Mouse (Mus musculus) heart, postnatal 0 days (tissue): ENCODE data around the gene Fam107b. TPM values are rescaled to one million over a fixed set of nuclear protein-coding genes. Genes with fewer than 3 reads are reported as not detected.
A peak's percentile ranks its signal among the peaks of the same experiment; 100 is the strongest.

ENCODE experiments used
- ATAC-seq: fragments of 200-750 bp; cut with Nextera tagmentation; 2 replicates; pipeline ENCODE4 v1.8.0; 2017; ENCODE audit warnings: low read depth, moderate number of reproducible peaks, moderate library complexity; ENCODE audit not compliant: insufficient read depth
- DNase-seq: peaks from one replicate; pipeline ENCODE4 v3.0.0-alpha.2; 2016; ENCODE audit warnings: low spot score
- H3K27ac ChIP-seq: fragments of 300-500 bp; sonication (generic); 2 replicates; pipeline ENCODE4 v1.5.1; 2014; ENCODE audit warnings: low read depth, mild to moderate bottlenecking
- H3K27me3 ChIP-seq: fragments of 300-500 bp; sonication (generic); 2 replicates; pipeline ENCODE4 v1.6.1; 2014; ENCODE audit warnings: low read length, mixed read lengths; ENCODE audit not compliant: control insufficient read depth, insufficient read depth
- H3K36me3 ChIP-seq: fragments of 300-500 bp; sonication (generic); replicated peaks from 2 replicates; pipeline ENCODE4 v1.6.1; 2014; ENCODE audit warnings: low read length, mixed read lengths; ENCODE audit not compliant: control insufficient read depth, insufficient read depth
- H3K4me1 ChIP-seq: fragments of 300-500 bp; sonication (generic); 2 replicates; pipeline ENCODE4 v1.6.1; 2014; ENCODE audit warnings: antibody characterized with exemption; ENCODE audit not compliant: control insufficient read depth, insufficient read depth
- H3K4me2 ChIP-seq: fragments of 300-500 bp; sonication (generic); 2 replicates; pipeline ENCODE4 v1.6.1; 2014; ENCODE audit warnings: low read depth, mild to moderate bottlenecking, low read length, moderate library complexity
- H3K4me3 ChIP-seq: fragments of 300-500 bp; sonication (generic); 2 replicates; pipeline ENCODE4 v1.5.1; 2014; ENCODE audit warnings: low read depth, low read length
- H3K9ac ChIP-seq: fragments of 300-500 bp; sonication (generic); replicated peaks from 2 replicates; pipeline ENCODE4 v1.6.1; 2014; ENCODE audit warnings: low read depth, low read length, mixed read lengths
- H3K9me3 ChIP-seq: fragments of 300-500 bp; sonication (generic); replicated peaks from 2 replicates; pipeline ENCODE4 v1.6.1; 2016; ENCODE audit warnings: low read length; ENCODE audit not compliant: control insufficient read depth
- CTCF ChIP-seq: IDR thresholded peaks from 2 replicates; pipeline ENCODE4 v1.5.1; 2016; ENCODE audit warnings: antibody characterized with exemption, control low read depth, low read depth
- EP300 ChIP-seq: IDR thresholded peaks from 2 replicates; pipeline ENCODE4 v1.6.1; 2016; ENCODE audit warnings: antibody characterized with exemption, low read depth
- WGBS: fragments of 180-500 bp; shearing (Covaris S2); extraction: QIAGEN DNeasy Blood & Tissue Kit; methylation state at CpG from one replicate; pipeline ENCODE4 v1.1.7; 2014; 5-methylcytosine and 5-hydroxymethylcytosine counted together
- polyA plus RNA-seq: library from polyadenylated mRNA; unstranded; fragments of >200 nt; fragmentation: Nextera tagmentation; extraction: Ambion mirVana; gene quantifications from 2 replicates; pipeline ENCODE4 v1.2.1, GENCODE M21; 2015
- total RNA-seq: library from RNA; depleted of rRNA; stranded (reverse); fragments of >200 nt; gene quantifications from 2 replicates; pipeline ENCODE4 v1.2.3, GENCODE M21; 2014; ENCODE audit warnings: low replicate concordance; rRNA removed

Fam107b gene
- total and polyA plus RNA-seq, 2 experiments from 2014 or later = 9.2 to 18.5 TPM

GRCm38 (mm10) chr2:3816142-3816609 is 245.9 kb downstream of the Fam107b start:
- Histone ChIP-seq H3K27ac (no peak overlapping the region), H3K36me3 (no peaks in the 10 kb centered on the region), H3K4me2 (no peak overlapping the region), H3K4me1 (no peaks in the 10 kb centered on the region), H3K4me3 (no peak overlapping the region), H3K9me3 (no peaks in the 10 kb centered on the region), H3K9ac (no peak overlapping the region), H3K27me3 (no peaks in the 10 kb centered on the region)
- DNase-seq (peak; percentile 21), ATAC-seq (peak; percentile 49; the same call in 1 of the 2 replicates)
- TF ChIP-seq EP300 = no peak
- TF ChIP-seq CTCF = peak; percentile 37
- WGBS = 61% methylated on average over 6 of the region's 6 CpGs

GRCm38 (mm10) chr2:3817626-3818025 is 247.3 kb downstream of the Fam107b start:
- 75% methylated on average over 3 of the region's 3 CpGs for WGBS
- H3K4me2 ChIP-seq = no peak overlapping the region
- H3K27ac ChIP-seq = no peak overlapping the region
- H3K9ac ChIP-seq = no peak overlapping the region
- TF ChIP-seq EP300 (no peak), CTCF (no peak)
- H3K4me1 ChIP-seq = no peaks in the 10 kb centered on the region
- H3K4me3 ChIP-seq = no peak overlapping the region
- no peak for DNase-seq
- no peak for ATAC-seq
- no peaks in the 10 kb centered on the region for H3K36me3 ChIP-seq
- no peaks in the 10 kb centered on the region for H3K9me3 ChIP-seq
- H3K27me3 ChIP-seq = no peaks in the 10 kb centered on the region

- DNase-seq = no peak
- Histone ChIP-seq H3K27ac (no peak overlapping the region), H3K9me3 (no peaks in the 10 kb centered on the region), H3K4me2 (no peak overlapping the region), H3K4me3 (no peak overlapping the region), H3K4me1 (no peaks in the 10 kb centered on the region), H3K27me3 (no peaks in the 10 kb centered on the region), H3K9ac (no peak overlapping the region), H3K36me3 (no peaks in the 10 kb centered on the region)
- ATAC-seq = no peak
- TF ChIP-seq EP300 = no peak
- WGBS = 68% methylated on average over 8 of the region's 8 CpGs
Observed at GRCm38 (mm10) chr2:3822483-3823455, 252.5 kb downstream of the Fam107b start.

Other genes with a start within 250 kb of the Fam107b start
- gene Rpp38, start 237.8 kb upstream of the Fam107b start, total RNA-seq = 1.2 and 2.5 TPM in 2 replicates
- gene Rpp38, start 237.8 kb upstream of the Fam107b start, polyA plus RNA-seq = 10.1 and 11.3 TPM in 2 replicates
- gene Acbd7, start 234.3 kb upstream of the Fam107b start, total RNA-seq = not detected in 2 replicates
- 0.79 and 1.1 TPM in 2 replicates for gene Acbd7, start 234.3 kb upstream of the Fam107b start, polyA plus RNA-seq
- gene Olah, start 173.3 kb upstream of the Fam107b start, total RNA-seq = not detected in 2 replicates
- gene Olah, start 173.3 kb upstream of the Fam107b start, polyA plus RNA-seq = not detected in 2 replicates
- gene Meig1, start 147.8 kb upstream of the Fam107b start, total RNA-seq = not detected in 2 replicates
- gene Meig1, start 147.8 kb upstream of the Fam107b start, polyA plus RNA-seq = 0.44 and 1.6 TPM in 2 replicates
- 1.6 and 3.1 TPM in 2 replicates for gene Dclre1c, start 146.4 kb upstream of the Fam107b start, total RNA-seq
- gene Dclre1c, start 146.4 kb upstream of the Fam107b start, polyA plus RNA-seq = 2.4 and 2.6 TPM in 2 replicates
- gene Suv39h2, start 95.5 kb upstream of the Fam107b start, total RNA-seq = 1.7 and 2.7 TPM in 2 replicates
- 2.1 and 2.2 TPM in 2 replicates for gene Suv39h2, start 95.5 kb upstream of the Fam107b start, polyA plus RNA-seq
- 1.8 and 2.6 TPM in 2 replicates for gene Gm45902, start 57.7 kb upstream of the Fam107b start, total RNA-seq
- gene Gm45902, start 57.7 kb upstream of the Fam107b start, polyA plus RNA-seq = 1.5 and 1.7 TPM in 2 replicates
- gene Hspa14, start 57.7 kb upstream of the Fam107b start, total RNA-seq = 46.9 and 54.5 TPM in 2 replicates
- gene Hspa14, start 57.7 kb upstream of the Fam107b start, polyA plus RNA-seq = 45.3 and 47.1 TPM in 2 replicates
- gene Cdnf, start 57.5 kb upstream of the Fam107b start, total RNA-seq = 0.31 and 1.1 TPM in 2 replicates
- gene Cdnf, start 57.5 kb upstream of the Fam107b start, polyA plus RNA-seq = 1.3 and 1.6 TPM in 2 replicates